Mouse (Mus musculus): ENCODE measurements at regions not wholly inside any gene's neighbourhood (a gene's known extent, or its start where the extent isn't known, plus 50 kb on each side); places are given as distances from the start of the nearest gene placed in this dataset.

DNA sequence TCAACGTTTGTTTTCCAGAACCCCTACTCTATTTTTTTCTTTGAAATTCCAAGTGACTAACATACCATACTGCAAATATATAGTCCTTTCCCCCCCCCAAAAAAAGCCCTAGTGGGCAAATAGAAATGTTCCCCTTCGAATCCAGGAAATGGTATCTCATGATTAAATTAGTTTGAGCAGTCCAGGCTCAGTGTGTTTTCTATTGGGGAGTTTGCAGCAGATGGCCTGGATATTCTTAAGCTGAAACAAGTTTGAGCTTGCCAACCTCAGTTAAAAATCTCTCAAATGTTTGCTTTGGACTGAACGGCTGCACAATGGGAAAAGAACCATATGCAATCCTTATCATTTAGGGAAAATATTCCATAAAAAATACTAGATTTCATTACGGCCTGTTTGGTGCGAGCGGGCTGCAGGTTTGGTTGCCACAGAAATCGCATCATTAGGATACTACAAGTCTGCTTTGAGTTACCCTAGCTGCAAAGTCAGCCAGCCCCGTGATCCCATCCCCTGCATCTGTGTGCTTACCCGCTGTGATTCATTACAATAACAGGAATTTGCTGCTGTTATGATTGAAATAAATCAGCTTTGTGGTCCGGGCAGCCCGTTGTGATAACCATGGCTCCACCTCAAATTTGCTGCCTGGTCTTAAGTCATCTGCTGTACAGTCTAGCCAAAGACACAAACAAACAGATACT is 227.2 kb upstream of the Zfp637 start:
- ATAC-seq (ENCODE audit: insufficient read depth, low FRiP score), result peak; percentile 11; the same call in 1 of the 2 replicates
- Histone ChIP-seq H3K4me2 (ENCODE audit: low read depth, low read length) (peak overlapping the region; percentile 28; the same call in 1 of the 2 replicates), H3K9ac (ENCODE audit: low read length) (no peak overlapping the region), H3K9me3 (replicated peaks; ENCODE audit: control insufficient read depth, low read length) (no peaks in the 10 kb centered on the region), H3K4me3 (replicated peaks; ENCODE audit: low read length) (no peak overlapping the region), H3K4me1 (ENCODE audit: control insufficient read depth, insufficient read depth, low read length) (peaks cover 29% of the 10 kb centered on the region), H3K36me3 (ENCODE audit: control insufficient read depth, insufficient read depth, low read length) (no peaks in the 10 kb centered on the region), H3K27me3 (ENCODE audit: control insufficient read depth, insufficient read depth, low read length) (no peaks in the 10 kb centered on the region), H3K27ac (ENCODE audit: low read length) (peak overlapping the region; percentile 75)
- WGBS, result 26% methylated on average over 11 of the region's 11 CpGs

GRCm38 (mm10) chr6:117614386-117614785 is 226.6 kb upstream of the Zfp637 start:
- WGBS, result 48% methylated on average over 6 of the region's 6 CpGs
- Histone ChIP-seq H3K4me3 (replicated peaks; ENCODE audit: low read length) (no peak overlapping the region), H3K4me2 (ENCODE audit: low read depth, low read length) (peak overlapping the region; percentile 28; the same call in 1 of the 2 replicates), H3K27ac (ENCODE audit: low read length) (peak overlapping the region; percentile 75), H3K36me3 (ENCODE audit: control insufficient read depth, insufficient read depth, low read length) (no peaks in the 10 kb centered on the region), H3K9ac (ENCODE audit: low read length) (no peak overlapping the region), H3K27me3 (ENCODE audit: control insufficient read depth, insufficient read depth, low read length) (no peaks in the 10 kb centered on the region), H3K4me1 (ENCODE audit: control insufficient read depth, insufficient read depth, low read length) (peaks cover 27% of the 10 kb centered on the region), H3K9me3 (replicated peaks; ENCODE audit: control insufficient read depth, low read length) (no peaks in the 10 kb centered on the region)
- ATAC-seq (ENCODE audit: insufficient read depth, low FRiP score), result peak; percentile 15; the same call in 1 of the 2 replicates

DNA sequence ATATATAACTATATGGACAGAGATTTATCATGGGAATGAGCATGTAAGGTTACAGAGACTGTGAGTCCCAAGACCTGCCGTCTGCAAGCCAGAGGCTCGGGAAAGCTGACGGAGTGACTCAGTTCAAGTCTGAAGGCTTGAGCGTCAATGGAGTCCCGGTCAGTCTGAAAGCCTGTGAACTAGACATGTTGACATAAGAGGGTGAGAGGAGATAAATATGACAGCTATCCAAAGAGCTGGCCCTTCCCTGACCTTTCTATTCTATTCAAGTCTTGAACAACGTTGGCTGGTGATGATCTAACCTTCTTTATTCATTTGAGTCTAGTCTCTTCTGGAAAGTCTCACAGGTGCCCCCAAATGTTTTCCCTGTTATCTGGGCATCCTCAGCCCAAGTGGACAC is 223.8 kb upstream of the Zfp637 start:
- H3K27ac ChIP-seq (ENCODE audit: low read length), result no peak overlapping the region
- H3K36me3 ChIP-seq (ENCODE audit: control insufficient read depth, insufficient read depth, low read length), result no peaks in the 10 kb centered on the region
- peaks cover 19% of the 10 kb centered on the region for H3K4me1 ChIP-seq (ENCODE audit: control insufficient read depth, insufficient read depth, low read length)
- H3K4me3 ChIP-seq (replicated peaks; ENCODE audit: low read length), result no peak overlapping the region
- no peak overlapping the region for H3K4me2 ChIP-seq (ENCODE audit: low read depth, low read length)
- H3K9ac ChIP-seq (ENCODE audit: low read length), result no peak overlapping the region
- 52% methylated on average over 6 of the region's 6 CpGs for WGBS
- no peaks in the 10 kb centered on the region for H3K27me3 ChIP-seq (ENCODE audit: control insufficient read depth, insufficient read depth, low read length)
- H3K9me3 ChIP-seq (replicated peaks; ENCODE audit: control insufficient read depth, low read length), result no peaks in the 10 kb centered on the region
- no peak for ATAC-seq (ENCODE audit: insufficient read depth, low FRiP score)

- no peaks in the 10 kb centered on the region for H3K27me3 ChIP-seq (ENCODE audit: control insufficient read depth, insufficient read depth, low read length)
- 84% methylated on average over 4 of the region's 4 CpGs for WGBS
- ATAC-seq (ENCODE audit: insufficient read depth, low FRiP score), result no peak
Measured at GRCm38 (mm10) chr6:117617951-117618350, 223.0 kb upstream of the Zfp637 start.

DNA sequence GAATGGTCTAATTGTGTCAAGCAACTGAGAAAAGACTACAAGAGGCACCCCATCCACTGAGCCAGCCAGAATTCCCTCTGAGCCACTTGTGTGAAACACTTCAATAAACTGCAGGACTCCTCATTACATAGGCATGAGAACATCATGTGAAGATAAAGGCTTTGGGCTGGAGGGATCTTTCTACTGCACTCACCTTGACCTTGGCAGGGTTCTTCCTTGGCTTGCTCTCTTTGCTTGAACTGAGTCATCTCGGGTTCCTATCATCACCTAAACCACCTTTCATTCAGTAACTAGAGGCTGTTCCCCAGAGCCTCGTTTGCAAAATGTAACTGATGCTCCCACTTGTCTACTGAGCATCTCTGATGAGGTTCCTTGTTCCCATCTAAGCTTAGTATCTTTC is 221.4 kb upstream of the Zfp637 start:
- Histone ChIP-seq H3K4me3 (replicated peaks; ENCODE audit: low read length) (no peak overlapping the region), H3K27ac (ENCODE audit: low read length) (no peak overlapping the region), H3K9ac (ENCODE audit: low read length) (no peak overlapping the region), H3K4me2 (ENCODE audit: low read depth, low read length) (no peak overlapping the region), H3K9me3 (replicated peaks; ENCODE audit: control insufficient read depth, low read length) (no peaks in the 10 kb centered on the region), H3K27me3 (ENCODE audit: control insufficient read depth, insufficient read depth, low read length) (no peaks in the 10 kb centered on the region), H3K36me3 (ENCODE audit: control insufficient read depth, insufficient read depth, low read length) (no peaks in the 10 kb centered on the region), H3K4me1 (ENCODE audit: control insufficient read depth, insufficient read depth, low read length) (peaks cover 6% of the 10 kb centered on the region)
- ATAC-seq (ENCODE audit: insufficient read depth, low FRiP score), result no peak
- 67% methylated on average over 2 of the region's 2 CpGs for WGBS

More at GRCm38 (mm10) chr6:117617951-117618350, 223.0 kb upstream of the Zfp637 start:
- H3K4me2 ChIP-seq (ENCODE audit: low read depth, low read length), result no peak overlapping the region
- H3K36me3 ChIP-seq (ENCODE audit: control insufficient read depth, insufficient read depth, low read length), result no peaks in the 10 kb centered on the region
- H3K27ac ChIP-seq (ENCODE audit: low read length), result no peak overlapping the region
- H3K9ac ChIP-seq (ENCODE audit: low read length), result no peak overlapping the region
- peaks cover 18% of the 10 kb centered on the region for H3K4me1 ChIP-seq (ENCODE audit: control insufficient read depth, insufficient read depth, low read length)
- no peak overlapping the region for H3K4me3 ChIP-seq (replicated peaks; ENCODE audit: low read length)
- H3K9me3 ChIP-seq (replicated peaks; ENCODE audit: control insufficient read depth, low read length), result no peaks in the 10 kb centered on the region

- no peak overlapping the region for H3K4me3 ChIP-seq (replicated peaks; ENCODE audit: low read length)
- 71% methylated on average over 6 of the region's 6 CpGs for WGBS
- no peak for ATAC-seq (ENCODE audit: insufficient read depth, low FRiP score)
- H3K9me3 ChIP-seq (replicated peaks; ENCODE audit: control insufficient read depth, low read length), result no peaks in the 10 kb centered on the region
- H3K27me3 ChIP-seq (ENCODE audit: control insufficient read depth, insufficient read depth, low read length), result no peaks in the 10 kb centered on the region
- no peak overlapping the region for H3K27ac ChIP-seq (ENCODE audit: low read length)
- H3K36me3 ChIP-seq (ENCODE audit: control insufficient read depth, insufficient read depth, low read length), result no peaks in the 10 kb centered on the region
- H3K9ac ChIP-seq (ENCODE audit: low read length), result no peak overlapping the region
- H3K4me2 ChIP-seq (ENCODE audit: low read depth, low read length), result no peak overlapping the region
- H3K4me1 ChIP-seq (ENCODE audit: control insufficient read depth, insufficient read depth, low read length), result no peaks in the 10 kb centered on the region
Measured at GRCm38 (mm10) chr6:117622446-117622845, 218.5 kb upstream of the Zfp637 start.

DNA sequence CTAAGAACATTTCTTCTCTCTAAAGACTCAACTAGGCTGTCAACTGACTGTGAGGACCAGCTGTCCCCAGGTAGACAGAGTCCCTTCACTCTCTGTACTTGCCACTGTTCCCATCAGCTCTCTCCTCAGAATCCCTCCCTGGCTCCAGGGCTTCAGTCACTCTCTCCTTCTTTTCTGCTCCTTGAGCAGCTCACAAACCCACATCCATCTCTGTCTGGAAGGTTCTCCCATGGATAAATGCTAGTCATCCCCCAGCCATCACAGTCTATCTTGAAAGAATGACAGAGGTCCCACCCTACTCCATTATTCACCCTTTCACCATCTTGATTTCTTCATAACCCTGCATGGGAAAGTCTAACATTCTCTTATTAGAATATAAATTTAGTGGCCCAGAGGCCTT is 218.0 kb upstream of the Zfp637 start:
- Histone ChIP-seq H3K27me3 (ENCODE audit: control insufficient read depth, insufficient read depth, low read length) (no peaks in the 10 kb centered on the region), H3K4me2 (ENCODE audit: low read depth, low read length) (no peak overlapping the region), H3K9ac (ENCODE audit: low read length) (no peak overlapping the region), H3K4me3 (replicated peaks; ENCODE audit: low read length) (no peak overlapping the region), H3K36me3 (ENCODE audit: control insufficient read depth, insufficient read depth, low read length) (no peaks in the 10 kb centered on the region), H3K27ac (ENCODE audit: low read length) (no peak overlapping the region), H3K9me3 (replicated peaks; ENCODE audit: control insufficient read depth, low read length) (no peaks in the 10 kb centered on the region), H3K4me1 (ENCODE audit: control insufficient read depth, insufficient read depth, low read length) (no peaks in the 10 kb centered on the region)
- ATAC-seq (ENCODE audit: insufficient read depth, low FRiP score), result no peak

DNA sequence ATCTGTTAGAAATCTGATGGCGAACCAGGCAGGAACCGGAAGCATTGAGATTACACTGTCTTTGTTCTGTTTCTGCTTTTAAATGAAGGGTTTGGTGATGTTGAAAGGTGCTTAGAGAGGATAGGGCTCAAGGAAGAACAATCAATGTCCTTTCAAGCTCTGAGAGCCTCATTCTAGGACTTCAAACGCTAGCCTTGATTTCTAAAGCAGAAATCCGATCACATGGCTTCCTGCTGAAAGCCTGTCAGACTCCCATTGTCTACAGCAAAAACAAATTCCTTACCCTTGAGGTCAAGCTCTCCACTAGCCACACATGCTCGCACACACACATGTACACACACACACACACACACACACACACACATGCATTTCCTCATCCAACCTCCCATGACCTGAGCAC is 215.3 kb upstream of the Zfp637 start:
- no peaks in the 10 kb centered on the region for H3K27me3 ChIP-seq (ENCODE audit: control insufficient read depth, insufficient read depth, low read length)
- H3K36me3 ChIP-seq (ENCODE audit: control insufficient read depth, insufficient read depth, low read length), result no peaks in the 10 kb centered on the region
- no peaks in the 10 kb centered on the region for H3K4me1 ChIP-seq (ENCODE audit: control insufficient read depth, insufficient read depth, low read length)
- no peak overlapping the region for H3K9ac ChIP-seq (ENCODE audit: low read length)
- no peak overlapping the region for H3K27ac ChIP-seq (ENCODE audit: low read length)
- no peak for ATAC-seq (ENCODE audit: insufficient read depth, low FRiP score)
- 60% methylated on average over 5 of the region's 5 CpGs for WGBS
- no peak overlapping the region for H3K4me3 ChIP-seq (replicated peaks; ENCODE audit: low read length)
- H3K4me2 ChIP-seq (ENCODE audit: low read depth, low read length), result no peak overlapping the region
- no peaks in the 10 kb centered on the region for H3K9me3 ChIP-seq (replicated peaks; ENCODE audit: control insufficient read depth, low read length)

DNA sequence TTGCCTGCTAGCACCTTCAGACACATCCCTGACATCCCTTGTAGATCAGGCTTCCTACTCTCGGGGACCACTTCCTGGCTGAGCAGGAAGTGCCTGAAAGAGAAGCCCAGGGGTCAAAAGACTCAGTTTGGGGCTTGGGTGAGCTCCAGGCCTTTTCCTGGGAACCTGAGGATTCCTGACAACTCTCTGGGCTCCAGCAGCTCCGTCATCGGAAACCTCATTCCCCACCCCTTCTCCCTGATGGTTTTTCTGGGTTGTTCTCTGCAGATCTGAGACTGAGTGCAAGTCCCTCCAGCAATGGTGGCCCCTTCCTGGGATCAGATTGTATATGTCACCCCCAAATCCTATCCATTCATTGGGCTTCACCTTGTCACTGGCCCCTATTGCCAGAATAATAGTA is 213.5 kb upstream of the Zfp637 start:
- no peak overlapping the region for H3K4me3 ChIP-seq (replicated peaks; ENCODE audit: low read length)
- ATAC-seq (ENCODE audit: insufficient read depth, low FRiP score), result no peak
- H3K36me3 ChIP-seq (ENCODE audit: control insufficient read depth, insufficient read depth, low read length), result no peaks in the 10 kb centered on the region
- no peaks in the 10 kb centered on the region for H3K9me3 ChIP-seq (replicated peaks; ENCODE audit: control insufficient read depth, low read length)
- H3K4me2 ChIP-seq (ENCODE audit: low read depth, low read length), result no peak overlapping the region
- no peak overlapping the region for H3K9ac ChIP-seq (ENCODE audit: low read length)
- no peak overlapping the region for H3K27ac ChIP-seq (ENCODE audit: low read length)
- no peaks in the 10 kb centered on the region for H3K4me1 ChIP-seq (ENCODE audit: control insufficient read depth, insufficient read depth, low read length)
- 75% methylated on average over 3 of the region's 3 CpGs for WGBS
- no peaks in the 10 kb centered on the region for H3K27me3 ChIP-seq (ENCODE audit: control insufficient read depth, insufficient read depth, low read length)
